Mouse (Mus musculus): ENCODE measurements at regions not wholly inside any gene's neighbourhood (a gene's known extent, or its start where the extent isn't known, plus 50 kb on each side); places are given as distances from the start of the nearest gene placed in this dataset.

GRCm38 (mm10) chr3:67782177-67782576 is 109.8 kb upstream of the Iqcj start:
- no peak overlapping the region for H3K27ac ChIP-seq (ENCODE audit: insufficient read depth, low read length)
- H3K4me3 ChIP-seq (replicated peaks; ENCODE audit: insufficient read depth, low read depth, low read length) = no peak overlapping the region
- no peak for TF ChIP-seq CTCF (IDR thresholded peaks at IDR 0.05; ENCODE audit: borderline replicate concordance, insufficient read depth, low read depth, low read length)
- no peak for TF ChIP-seq POLR2A (IDR thresholded peaks at IDR 0.05; ENCODE audit: borderline replicate concordance, insufficient read depth, low read length)
- H3K27me3 ChIP-seq (ENCODE audit: control insufficient read depth, insufficient read depth, low read length) = no peaks in the 10 kb centered on the region
- WGBS = 88% methylated on average over 4 of the region's 4 CpGs
- no peaks in the 10 kb centered on the region for H3K4me1 ChIP-seq (ENCODE audit: control insufficient read depth, insufficient read depth, low read length)
- no peak for DNase-seq

- TF ChIP-seq CTCF (IDR thresholded peaks at IDR 0.05; ENCODE audit: borderline replicate concordance, insufficient read depth, low read depth, low read length) (no peak), POLR2A (IDR thresholded peaks at IDR 0.05; ENCODE audit: borderline replicate concordance, insufficient read depth, low read length) (no peak)
- H3K27ac ChIP-seq (ENCODE audit: insufficient read depth, low read length) = no peak overlapping the region
- no peaks in the 10 kb centered on the region for H3K4me1 ChIP-seq (ENCODE audit: control insufficient read depth, insufficient read depth, low read length)
- H3K27me3 ChIP-seq (ENCODE audit: control insufficient read depth, insufficient read depth, low read length) = no peaks in the 10 kb centered on the region
- H3K4me3 ChIP-seq (replicated peaks; ENCODE audit: insufficient read depth, low read depth, low read length) = no peak overlapping the region
- DNase-seq = no peak
- WGBS = 66% methylated on average over 9 of the region's 9 CpGs
Observed at GRCm38 (mm10) chr3:67806847-67807601, 85.0 kb upstream of the Iqcj start.

GRCm38 (mm10) chr3:67828156-67828555 is 63.9 kb upstream of the Iqcj start:
- H3K27me3 ChIP-seq (ENCODE audit: control insufficient read depth, insufficient read depth, low read length) = no peaks in the 10 kb centered on the region

GRCm38 (mm10) chr3:67833041-67833663 is 58.9 kb upstream of the Iqcj start:
- H3K27me3 ChIP-seq (ENCODE audit: control insufficient read depth, insufficient read depth, low read length) = no peaks in the 10 kb centered on the region
- H3K4me1 ChIP-seq (ENCODE audit: control insufficient read depth, insufficient read depth, low read length) = no peaks in the 10 kb centered on the region; the same call in 1 of the 2 replicates
- peak in 1 of 2 experiments; percentile 28 for DNase-seq
- no peak overlapping the region for H3K4me3 ChIP-seq (replicated peaks; ENCODE audit: insufficient read depth, low read depth, low read length)
- no peak overlapping the region for H3K27ac ChIP-seq (ENCODE audit: insufficient read depth, low read length)
- TF ChIP-seq POLR2A (IDR thresholded peaks at IDR 0.05; ENCODE audit: borderline replicate concordance, insufficient read depth, low read length) = no peak
- TF ChIP-seq CTCF (IDR thresholded peaks at IDR 0.05; ENCODE audit: borderline replicate concordance, insufficient read depth, low read depth, low read length) = no peak
- 26% methylated on average over 4 of the region's 4 CpGs for WGBS

More at GRCm38 (mm10) chr3:67828156-67828555, 63.9 kb upstream of the Iqcj start:
- no peak for TF ChIP-seq CTCF (IDR thresholded peaks at IDR 0.05; ENCODE audit: borderline replicate concordance, insufficient read depth, low read depth, low read length)
- TF ChIP-seq POLR2A (IDR thresholded peaks at IDR 0.05; ENCODE audit: borderline replicate concordance, insufficient read depth, low read length) = no peak
- WGBS = 46% methylated on average over 2 of the region's 2 CpGs
- H3K4me1 ChIP-seq (ENCODE audit: control insufficient read depth, insufficient read depth, low read length) = no peaks in the 10 kb centered on the region; the same call in 1 of the 2 replicates
- DNase-seq = no peak
- no peak overlapping the region for H3K27ac ChIP-seq (ENCODE audit: insufficient read depth, low read length)
- no peak overlapping the region for H3K4me3 ChIP-seq (replicated peaks; ENCODE audit: insufficient read depth, low read depth, low read length)

All from cerebellum, adult 2 months (tissue).